Mouse (Mus musculus) embryonic facial prominence, embryonic 14.5 days (tissue): ENCODE data around the gene Rab4b. TPM values are rescaled to one million over a fixed set of nuclear protein-coding genes. Genes with fewer than 3 reads are reported as not detected.

Experiments
- ATAC-seq: fragments of 200-750 bp; cut with Nextera tagmentation; 2 replicates; pipeline ENCODE4 v1.8.0; 2017; ENCODE audit warnings: low read depth, moderate number of reproducible peaks, moderate TSS enrichment
- DNase-seq: peaks from one replicate; pipeline ENCODE4 v3.0.0-alpha.2; 2015; ENCODE audit warnings: low spot score
- H3K27ac ChIP-seq: fragments of 300-500 bp; sonication (generic); replicated peaks from 2 replicates; pipeline ENCODE4 v1.5.1; 2014; ENCODE audit warnings: low read depth, mild to moderate bottlenecking, low read length, moderate library complexity
- H3K27me3 ChIP-seq: fragments of 300-500 bp; sonication (generic); replicated peaks from 2 replicates; pipeline ENCODE4 v1.6.1; 2014; ENCODE audit warnings: low read length; ENCODE audit not compliant: control insufficient read depth, insufficient read depth
- H3K36me3 ChIP-seq: fragments of 300-500 bp; sonication (generic); 2 replicates; pipeline ENCODE4 v1.6.1; 2014; ENCODE audit warnings: low read length, mixed read lengths; ENCODE audit not compliant: control insufficient read depth, insufficient read depth
- H3K4me1 ChIP-seq: fragments of 300-500 bp; sonication (generic); 2 replicates; pipeline ENCODE4 v1.6.1; 2014; ENCODE audit warnings: antibody characterized with exemption, low read length; ENCODE audit not compliant: control insufficient read depth, insufficient read depth
- H3K4me2 ChIP-seq: fragments of 300-500 bp; sonication (generic); 2 replicates; pipeline ENCODE4 v1.6.1; 2014; ENCODE audit warnings: low read depth, mild to moderate bottlenecking, low read length, moderate library complexity, mixed read lengths
- H3K4me3 ChIP-seq: fragments of 300-500 bp; sonication (generic); 2 replicates; pipeline ENCODE4 v1.5.1; 2014; ENCODE audit warnings: low read depth, mild to moderate bottlenecking, low read length
- H3K9ac ChIP-seq: fragments of 300-500 bp; sonication (generic); 2 replicates; pipeline ENCODE4 v1.6.1; 2014; ENCODE audit warnings: low read depth, mild to moderate bottlenecking, low read length, moderate library complexity, mixed read lengths
- H3K9me3 ChIP-seq: fragments of 300-500 bp; sonication (generic); 2 replicates; pipeline ENCODE4 v1.6.1; 2016; ENCODE audit warnings: low read length; ENCODE audit not compliant: control insufficient read depth
- WGBS: fragments of 180-500 bp; shearing (Covaris S2); extraction: QIAGEN DNeasy Blood & Tissue Kit; methylation state at CpG from one replicate; pipeline ENCODE4 v1.1.7; 2014; 5-methylcytosine and 5-hydroxymethylcytosine counted together
- polyA plus RNA-seq: library from polyadenylated mRNA; unstranded; fragments of >200 nt; fragmentation: Nextera tagmentation; extraction: Ambion mirVana; gene quantifications from 2 replicates; pipeline ENCODE4 v1.2.1, GENCODE M21; 2014

Rab4b gene
- polyA plus RNA-seq, 1 experiment from 2014 or later: 58.2 TPM

DNA sequence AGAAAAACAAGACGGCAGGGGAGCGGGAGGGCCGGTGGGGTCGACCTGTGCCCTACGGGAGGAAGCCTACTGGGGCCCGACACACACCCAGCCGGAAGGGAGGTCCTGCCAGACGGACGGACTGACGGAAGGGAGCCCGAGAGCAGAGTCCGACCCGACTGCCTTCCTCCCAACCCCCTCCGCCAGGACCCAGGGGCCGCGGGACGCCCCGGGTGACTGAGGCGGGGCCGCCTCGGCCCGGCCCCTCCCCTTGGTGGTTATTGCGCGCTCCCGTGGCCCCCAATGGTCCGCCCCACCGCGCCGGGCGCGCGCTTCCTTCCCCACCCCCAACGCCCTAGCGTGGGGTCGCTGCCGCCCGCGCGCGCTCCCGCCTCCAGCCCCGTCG, 12.5 kb downstream of the Rab4b start:
- WGBS: under 1% methylated on average over 17 of the region's 43 CpGs
- H3K4me1 ChIP-seq: peaks cover 23% of the 10 kb centered on the region
- H3K4me2 ChIP-seq: peak overlapping the region; percentile 69
- peak overlapping the region; percentile 69 for H3K4me3 ChIP-seq
- DNase-seq (peak; percentile 89), ATAC-seq (peak; percentile 70)
- H3K27ac ChIP-seq: peak overlapping the region; percentile 97
- H3K36me3 ChIP-seq: peaks cover 44% of the 10 kb centered on the region
- H3K9ac ChIP-seq: peak overlapping the region; percentile 90
- H3K27me3 ChIP-seq: no peaks in the 10 kb centered on the region
- H3K9me3 ChIP-seq: no peaks in the 10 kb centered on the region

DNA sequence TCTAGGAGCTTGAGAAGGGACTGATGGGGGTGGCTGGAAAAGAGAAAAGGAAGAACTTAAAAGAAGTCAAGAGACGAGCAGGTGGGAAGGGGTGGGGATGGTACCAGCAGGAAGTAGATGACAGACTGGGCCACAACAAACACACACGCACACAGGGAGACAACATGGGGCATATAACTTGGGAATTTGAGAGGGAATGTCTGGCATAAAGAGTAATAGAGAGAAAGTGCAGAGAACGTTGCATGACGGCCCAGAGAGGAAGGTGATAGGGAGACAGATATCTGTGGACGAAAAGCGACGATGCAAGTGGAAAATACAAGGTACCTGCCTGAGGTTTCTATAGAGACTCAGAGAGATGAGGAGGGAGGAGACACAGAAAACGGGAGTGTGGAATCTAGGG, 13.0 kb downstream of the Rab4b start:
- H3K9ac ChIP-seq: peak overlapping the region; percentile 90
- no peak for ATAC-seq
- H3K27ac ChIP-seq: peak overlapping the region; percentile 97
- no peaks in the 10 kb centered on the region for H3K27me3 ChIP-seq
- H3K4me2 ChIP-seq: peak overlapping the region; percentile 69
- H3K4me3 ChIP-seq: peak overlapping the region; percentile 69
- peaks cover 23% of the 10 kb centered on the region for H3K4me1 ChIP-seq
- no peaks in the 10 kb centered on the region for H3K9me3 ChIP-seq
- no peak for DNase-seq
- 3% methylated on average over 8 of the region's 8 CpGs for WGBS
- peaks cover 42% of the 10 kb centered on the region for H3K36me3 ChIP-seq

DNA sequence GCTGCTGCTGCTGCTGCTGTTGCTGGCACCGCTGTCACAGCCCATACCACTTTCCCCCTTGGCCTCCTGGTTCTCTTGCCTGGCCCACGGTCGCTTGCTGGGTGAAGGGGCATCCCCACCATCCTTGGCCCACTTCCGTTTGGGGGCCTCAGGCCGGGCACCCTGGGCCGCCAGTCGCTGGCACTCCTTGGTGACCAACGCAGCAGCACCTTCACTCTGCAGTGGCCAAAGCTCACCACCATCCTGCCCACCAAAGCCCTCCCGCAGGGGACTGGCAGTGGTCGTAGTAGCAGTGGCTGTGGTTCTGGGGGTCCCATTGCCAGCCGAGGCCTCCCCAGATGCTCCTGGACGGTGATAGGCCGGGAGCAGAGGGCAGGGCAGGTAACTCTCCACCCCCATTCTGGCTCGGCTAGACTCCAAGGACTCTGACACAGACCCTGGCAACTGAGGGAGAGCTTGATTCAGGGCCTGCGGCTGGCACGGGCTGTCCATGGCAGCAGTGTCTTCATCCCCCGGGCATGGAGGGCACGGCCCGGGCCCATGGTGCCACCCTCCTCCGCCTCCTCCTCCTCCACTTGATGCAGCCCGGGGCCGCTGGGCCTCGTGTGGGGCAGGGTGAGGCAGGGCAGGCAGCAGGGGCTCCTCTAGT, 13.6 kb downstream of the Rab4b start:
- 75% methylated on average over 20 of the region's 23 CpGs for WGBS
- peak overlapping the region; percentile 90 for H3K9ac ChIP-seq
- H3K9me3 ChIP-seq: no peaks in the 10 kb centered on the region
- H3K4me2 ChIP-seq: peak overlapping the region; percentile 69
- no peaks in the 10 kb centered on the region for H3K27me3 ChIP-seq
- peaks cover 37% of the 10 kb centered on the region for H3K36me3 ChIP-seq
- peaks cover 27% of the 10 kb centered on the region for H3K4me1 ChIP-seq
- peak overlapping the region; percentile 69 for H3K4me3 ChIP-seq
- ATAC-seq: no peak
- H3K27ac ChIP-seq: no peak overlapping the region
- no peak for DNase-seq

DNA sequence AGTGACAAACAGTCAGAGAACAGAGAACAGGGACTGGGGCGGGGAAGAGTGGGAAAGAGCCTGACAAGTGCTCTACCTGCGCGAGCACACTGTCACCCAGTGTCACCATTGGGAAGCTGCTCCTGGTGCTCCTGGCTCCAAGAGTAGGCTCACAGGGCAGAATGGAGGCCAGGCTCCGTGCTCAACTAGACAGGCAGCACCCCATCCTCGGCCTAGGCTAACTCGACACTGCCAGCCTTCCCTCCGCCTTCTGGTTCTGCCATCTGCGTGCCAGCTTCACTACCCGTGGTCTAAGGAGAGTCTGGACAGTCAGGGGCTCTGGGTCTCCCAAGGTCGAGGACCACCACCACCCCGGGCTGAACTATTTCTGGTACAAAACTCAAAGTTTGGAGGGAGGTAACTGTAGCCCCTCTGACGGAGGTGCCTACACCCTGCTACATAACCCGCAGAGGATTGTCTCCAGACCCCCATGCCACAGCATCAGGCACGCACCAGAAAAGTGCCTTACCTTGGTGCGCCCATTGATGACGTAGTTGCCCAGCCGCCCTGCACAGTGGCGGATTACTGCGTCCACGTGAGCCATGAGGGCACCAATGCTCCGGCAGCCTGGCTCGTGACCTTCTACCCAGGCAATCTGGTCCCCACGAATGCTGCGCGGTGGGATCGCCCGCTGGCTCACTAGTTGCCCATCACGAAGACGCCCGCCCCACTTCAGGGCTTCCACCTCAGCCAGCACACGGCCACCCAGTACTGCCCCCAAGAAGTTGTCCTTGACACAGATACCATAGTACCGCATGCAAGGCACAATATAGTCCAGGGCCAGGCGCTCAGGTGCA, 14.4 kb downstream of the Rab4b start:
- Histone ChIP-seq H3K27ac (no peak overlapping the region), H3K27me3 (no peaks in the 10 kb centered on the region), H3K4me3 (peak overlapping the region; percentile 69; the same call in 1 of the 2 replicates), H3K9ac (peak overlapping the region; percentile 90), H3K36me3 (peaks cover 38% of the 10 kb centered on the region), H3K9me3 (no peaks in the 10 kb centered on the region), H3K4me2 (peak overlapping the region; percentile 69), H3K4me1 (peaks cover 30% of the 10 kb centered on the region)
- DNase-seq (no peak), ATAC-seq (no peak)
- WGBS: 81% methylated on average over 32 of the region's 33 CpGs

DNA sequence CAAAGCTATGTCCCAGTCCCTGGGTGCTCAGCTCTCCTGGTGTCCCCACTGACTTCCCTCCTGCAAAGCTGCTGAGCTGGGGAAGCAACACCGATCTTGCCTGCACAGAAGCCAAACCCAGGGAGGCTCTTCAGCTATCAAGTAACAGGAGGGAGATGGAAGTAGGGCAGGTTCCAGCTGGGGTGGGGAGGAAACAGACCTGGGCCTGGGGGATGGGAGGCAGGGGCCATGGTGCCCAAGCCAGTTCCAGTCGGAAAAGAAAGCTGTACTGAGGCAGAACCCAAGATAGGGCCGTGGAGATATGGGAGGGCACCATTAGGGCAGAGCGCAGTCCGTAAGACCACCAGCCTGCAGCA, 15.3 kb downstream of the Rab4b start:
- Histone ChIP-seq H3K4me2 (peak overlapping the region; percentile 69; the same call in 1 of the 2 replicates), H3K4me3 (no peak overlapping the region)
- no peak for ATAC-seq

DNA sequence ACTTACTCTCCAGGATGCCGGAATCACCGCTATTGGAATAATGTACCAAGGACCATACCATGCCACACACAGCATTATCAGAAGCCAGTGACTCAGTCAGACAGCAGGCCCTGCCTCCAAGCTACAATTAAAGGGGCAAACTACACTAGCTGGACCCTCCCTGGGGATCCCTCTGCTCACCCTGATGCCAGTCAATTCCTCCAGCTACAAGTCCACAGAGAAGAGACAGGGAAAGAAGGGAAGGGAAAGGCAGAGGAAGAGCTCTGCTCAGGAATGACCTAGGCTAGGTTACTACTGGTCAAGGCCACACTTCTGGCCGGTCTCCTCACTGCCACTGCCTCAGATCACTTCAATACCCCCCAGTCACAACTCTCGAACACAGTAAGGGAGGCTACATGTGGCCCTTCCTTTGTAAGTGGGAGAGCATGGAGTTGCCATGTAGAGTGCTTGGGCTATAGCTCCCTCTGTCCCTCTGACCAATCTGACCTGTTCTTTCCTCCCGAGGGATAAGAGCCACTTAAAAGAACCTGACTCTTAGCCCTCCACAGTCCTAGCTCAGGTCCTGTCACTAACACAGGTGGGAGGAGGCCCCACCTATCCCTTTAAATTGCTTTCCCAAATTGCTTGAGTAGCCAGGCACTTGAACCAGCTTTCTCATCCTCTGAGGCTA, 15.8 kb downstream of the Rab4b start:
- no peak for ATAC-seq
- no peak overlapping the region for H3K4me3 ChIP-seq
- H3K9me3 ChIP-seq: no peaks in the 10 kb centered on the region
- WGBS: 73% methylated on average over 5 of the region's 5 CpGs
- H3K27ac ChIP-seq: no peak overlapping the region
- DNase-seq: no peak
- peak overlapping the region; percentile 69; the same call in 1 of the 2 replicates for H3K4me2 ChIP-seq
- H3K27me3 ChIP-seq: no peaks in the 10 kb centered on the region
- 0 out of 2 replicates have a peak overlapping the region, but pooled peaks have one; percentile 90 for H3K9ac ChIP-seq
- H3K36me3 ChIP-seq: peaks cover 52% of the 10 kb centered on the region
- H3K4me1 ChIP-seq: peaks cover 30% of the 10 kb centered on the region

More for the DNA sequence above, 15.3 kb downstream of the Rab4b start:
- no peaks in the 10 kb centered on the region for H3K9me3 ChIP-seq
- H3K4me1 ChIP-seq: peaks cover 30% of the 10 kb centered on the region
- no peaks in the 10 kb centered on the region for H3K27me3 ChIP-seq
- 0 out of 2 replicates have a peak overlapping the region, but pooled peaks have one; percentile 90 for H3K9ac ChIP-seq
- H3K36me3 ChIP-seq: peaks cover 47% of the 10 kb centered on the region
- DNase-seq: no peak
- H3K27ac ChIP-seq: no peak overlapping the region
- 70% methylated on average over 5 of the region's 5 CpGs for WGBS

DNA sequence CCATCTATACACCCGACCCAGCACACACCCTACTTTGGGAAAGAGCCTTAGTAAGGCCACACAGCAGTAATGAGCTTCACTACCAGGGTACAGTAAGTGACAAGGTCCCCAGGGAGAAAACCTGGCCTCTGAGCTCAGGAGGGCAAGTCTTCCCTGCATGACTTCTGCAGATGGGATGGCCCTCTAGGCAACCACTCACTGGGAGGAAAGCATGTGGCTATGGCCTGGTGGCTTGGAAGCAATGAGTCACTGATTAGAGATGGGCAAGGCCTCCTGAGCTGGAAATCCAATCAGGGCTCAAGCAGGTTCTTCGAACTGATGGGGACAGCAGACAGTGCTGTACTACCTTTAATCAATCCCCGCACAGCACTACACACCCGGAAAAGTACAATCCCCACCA, 17.0 kb downstream of the Rab4b start:
- WGBS: 88% methylated on average over 4 of the region's 4 CpGs
- H3K36me3 ChIP-seq: peaks cover 61% of the 10 kb centered on the region
- 0 out of 2 replicates have a peak overlapping the region, but pooled peaks have one; percentile 19 for H3K9ac ChIP-seq
- ATAC-seq (no peak), DNase-seq (no peak)
- no peaks in the 10 kb centered on the region for H3K27me3 ChIP-seq
- H3K4me3 ChIP-seq: no peak overlapping the region
- H3K4me2 ChIP-seq: no peak overlapping the region
- H3K9me3 ChIP-seq: no peaks in the 10 kb centered on the region
- H3K4me1 ChIP-seq: peaks cover 30% of the 10 kb centered on the region
- no peak overlapping the region for H3K27ac ChIP-seq

DNA sequence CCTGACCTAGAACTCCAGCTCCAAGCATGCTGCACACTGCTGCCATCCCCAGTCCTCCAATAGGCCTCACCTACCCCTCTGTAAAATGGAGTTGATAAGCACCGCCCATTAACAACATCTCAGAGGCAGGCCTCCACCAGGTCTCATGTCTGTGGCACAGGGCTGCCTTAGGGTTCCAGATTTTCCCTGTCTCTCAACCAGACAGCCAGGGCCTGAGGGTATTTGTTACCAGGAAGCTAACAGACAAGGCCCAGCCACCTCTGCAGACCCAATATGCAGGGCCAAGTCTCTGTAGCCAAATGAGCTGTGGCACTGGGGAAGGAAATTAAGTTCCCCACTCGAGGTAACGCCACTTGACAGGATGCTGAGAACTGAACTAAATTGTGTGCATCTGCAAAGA, 17.8 kb downstream of the Rab4b start:
- no peak overlapping the region for H3K4me2 ChIP-seq
- 84% methylated on average over 3 of the region's 3 CpGs for WGBS
- DNase-seq (no peak), ATAC-seq (no peak)
- H3K27ac ChIP-seq: no peak overlapping the region
- no peaks in the 10 kb centered on the region for H3K27me3 ChIP-seq
- H3K36me3 ChIP-seq: peaks cover 61% of the 10 kb centered on the region
- no peaks in the 10 kb centered on the region for H3K9me3 ChIP-seq
- H3K4me1 ChIP-seq: peaks cover 30% of the 10 kb centered on the region
- no peak overlapping the region for H3K9ac ChIP-seq
- H3K4me3 ChIP-seq: no peak overlapping the region
